Mouse (Mus musculus) heart, adult 2 months (tissue): ENCODE measurements around the gene Ube2f.

Experiments used
- CTCF ChIP-seq: fragments of 200-600 bp; IDR thresholded peaks from 2 replicates; pipeline ENCODE4 v1.8.1; 2022; ENCODE audit warnings: antibody characterized with exemption, mild to moderate bottlenecking, moderate library complexity
- EP300 ChIP-seq: fragments of 200-500 bp; IDR thresholded peaks from 2 replicates; pipeline ENCODE4 v1.6.1; 2011; ENCODE audit warnings: low read depth, low read length, control low read depth; ENCODE audit not compliant: insufficient read depth
- POLR2A ChIP-seq: fragments of 200-500 bp; IDR thresholded peaks from 2 replicates; pipeline ENCODE4 v1.6.1; 2011; ENCODE audit warnings: mild to moderate bottlenecking, low read depth, low read length, control low read depth; ENCODE audit not compliant: insufficient read depth

DNA sequence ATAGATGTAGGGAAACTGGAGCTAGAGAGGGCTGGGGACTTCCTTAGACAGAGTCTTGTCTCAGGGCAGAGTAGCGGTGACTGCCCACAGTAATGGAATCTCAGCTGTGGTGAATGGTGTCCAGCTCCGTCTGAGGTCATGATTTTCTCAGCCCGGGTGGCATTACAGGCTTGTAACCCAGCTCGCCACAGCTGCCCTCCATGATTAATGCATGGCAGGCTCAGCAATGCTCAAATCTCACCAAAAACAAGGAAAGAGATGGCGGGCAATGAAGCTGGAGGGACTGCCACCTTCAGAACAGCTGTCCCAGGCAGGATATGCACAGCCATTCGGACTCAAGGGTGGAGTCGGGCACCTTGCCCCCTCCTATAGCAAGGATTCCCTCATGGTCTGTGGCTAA lies 87.3 kb downstream of the Ube2f start:
- TF ChIP-seq CTCF, result no peak
- TF ChIP-seq EP300, result no peak
- TF ChIP-seq POLR2A, result no peak
